Mouse (Mus musculus): ENCODE data around the gene Dst. TPM values are rescaled to one million over a fixed set of nuclear protein-coding genes. Genes with fewer than 3 reads are reported as not detected.

The Dst gene
- polyA plus RNA-seq, 1 experiment from 2014 or later, result 38.4 TPM

GRCm38 (mm10) chr1:34200791-34201190 is 292.8 kb downstream of the Dst start:
- Histone ChIP-seq H3K27me3 (no peaks in the 10 kb centered on the region), H3K9ac (replicated peaks) (no peak overlapping the region), H3K4me2 (replicated peaks) (no peak overlapping the region), H3K36me3 (peaks cover 78% of the 10 kb centered on the region), H3K9me3 (no peaks in the 10 kb centered on the region), H3K27ac (replicated peaks) (no peak overlapping the region), H3K4me1 (no peaks in the 10 kb centered on the region), H3K4me3 (no peak overlapping the region)
- WGBS, result 92% methylated on average over 18 of the region's 18 CpGs
- no peak for ATAC-seq (ENCODE audit: low FRiP score, low read depth)

GRCm38 (mm10) chr1:34201483-34201882 is 293.5 kb downstream of the Dst start:
- no peak overlapping the region for H3K4me3 ChIP-seq
- WGBS, result 51% methylated on average over 4 of the region's 4 CpGs
- no peaks in the 10 kb centered on the region for H3K9me3 ChIP-seq
- H3K9ac ChIP-seq (replicated peaks), result no peak overlapping the region
- peaks cover 78% of the 10 kb centered on the region for H3K36me3 ChIP-seq
- H3K4me2 ChIP-seq (replicated peaks), result no peak overlapping the region
- 0 out of 2 replicates have a peak, but pooled peaks cover 3% of the 10 kb centered on the region for H3K27me3 ChIP-seq
- no peaks in the 10 kb centered on the region for H3K4me1 ChIP-seq
- ATAC-seq (ENCODE audit: low FRiP score, low read depth), result no peak
- no peak overlapping the region for H3K27ac ChIP-seq (replicated peaks)

- Histone ChIP-seq H3K9me3 (no peaks in the 10 kb centered on the region), H3K36me3 (peaks cover 37% of the 10 kb centered on the region), H3K4me2 (replicated peaks) (no peak overlapping the region), H3K4me3 (no peak overlapping the region), H3K4me1 (peaks cover 5% of the 10 kb centered on the region; the same call in 1 of the 2 replicates), H3K9ac (replicated peaks) (no peak overlapping the region), H3K27ac (replicated peaks) (no peak overlapping the region), H3K27me3 (peaks cover 32% of the 10 kb centered on the region)
- ATAC-seq (ENCODE audit: low FRiP score, low read depth), result peak; percentile 69
- WGBS, result 20% methylated on average over 3 of the region's 3 CpGs
Observed at GRCm38 (mm10) chr1:34211704-34212103, 303.7 kb downstream of the Dst start.

GRCm38 (mm10) chr1:34216456-34216855 is 308.4 kb downstream of the Dst start:
- peaks cover 18% of the 10 kb centered on the region; the same call in 1 of the 2 replicates for H3K27me3 ChIP-seq
- H3K4me2 ChIP-seq (replicated peaks), result no peak overlapping the region
- no peak for ATAC-seq (ENCODE audit: low FRiP score, low read depth)
- H3K9me3 ChIP-seq, result no peaks in the 10 kb centered on the region
- peaks cover 5% of the 10 kb centered on the region; the same call in 1 of the 2 replicates for H3K4me1 ChIP-seq
- no peak overlapping the region for H3K4me3 ChIP-seq
- peaks cover 48% of the 10 kb centered on the region for H3K36me3 ChIP-seq
- no peak overlapping the region for H3K27ac ChIP-seq (replicated peaks)
- 35% methylated on average over 2 of the region's 2 CpGs for WGBS
- no peak overlapping the region for H3K9ac ChIP-seq (replicated peaks)

GRCm38 (mm10) chr1:34218323-34218722 is 310.3 kb downstream of the Dst start:
- peaks cover 44% of the 10 kb centered on the region for H3K36me3 ChIP-seq
- WGBS, result 40% methylated on average over 6 of the region's 6 CpGs
- H3K4me1 ChIP-seq, result 0 out of 2 replicates have a peak, but pooled peaks cover 2% of the 10 kb centered on the region
- peak; percentile 78 for ATAC-seq (ENCODE audit: low FRiP score, low read depth)
- H3K9me3 ChIP-seq, result no peaks in the 10 kb centered on the region
- no peak overlapping the region for H3K4me2 ChIP-seq (replicated peaks)
- H3K27ac ChIP-seq (replicated peaks), result no peak overlapping the region
- no peak overlapping the region for H3K4me3 ChIP-seq
- no peak overlapping the region for H3K9ac ChIP-seq (replicated peaks)
- peaks cover 12% of the 10 kb centered on the region; the same call in 1 of the 2 replicates for H3K27me3 ChIP-seq

GRCm38 (mm10) chr1:34218801-34219200 is 310.8 kb downstream of the Dst start:
- no peak overlapping the region for H3K4me3 ChIP-seq
- no peak overlapping the region for H3K9ac ChIP-seq (replicated peaks)
- H3K36me3 ChIP-seq, result peaks cover 44% of the 10 kb centered on the region
- H3K27ac ChIP-seq (replicated peaks), result no peak overlapping the region
- no peak for ATAC-seq (ENCODE audit: low FRiP score, low read depth)
- no peak overlapping the region for H3K4me2 ChIP-seq (replicated peaks)
- H3K4me1 ChIP-seq, result 0 out of 2 replicates have a peak, but pooled peaks cover 2% of the 10 kb centered on the region
- H3K9me3 ChIP-seq, result no peaks in the 10 kb centered on the region
- H3K27me3 ChIP-seq, result peaks cover 11% of the 10 kb centered on the region; the same call in 1 of the 2 replicates
- 87% methylated on average over 9 of the region's 9 CpGs for WGBS

- H3K4me3 ChIP-seq, result no peak overlapping the region
- H3K36me3 ChIP-seq, result peaks cover 42% of the 10 kb centered on the region
- H3K4me1 ChIP-seq, result 0 out of 2 replicates have a peak, but pooled peaks cover 2% of the 10 kb centered on the region
- H3K4me2 ChIP-seq (replicated peaks), result no peak overlapping the region
- H3K27ac ChIP-seq (replicated peaks), result no peak overlapping the region
- no peaks in the 10 kb centered on the region for H3K9me3 ChIP-seq
- H3K9ac ChIP-seq (replicated peaks), result no peak overlapping the region
- H3K27me3 ChIP-seq, result peaks cover under 1% of the 10 kb centered on the region; the same call in 1 of the 2 replicates
- 92% methylated on average over 11 of the region's 11 CpGs for WGBS
- no peak for ATAC-seq (ENCODE audit: low FRiP score, low read depth)
Observed at GRCm38 (mm10) chr1:34220094-34220601, 312.1 kb downstream of the Dst start.

GRCm38 (mm10) chr1:34223866-34224265 is 315.8 kb downstream of the Dst start:
- WGBS, result 89% methylated on average over 11 of the region's 11 CpGs
- ATAC-seq (ENCODE audit: low FRiP score, low read depth), result no peak
- H3K4me2 ChIP-seq (replicated peaks), result no peak overlapping the region
- H3K27me3 ChIP-seq, result no peaks in the 10 kb centered on the region
- no peaks in the 10 kb centered on the region for H3K4me1 ChIP-seq
- H3K27ac ChIP-seq (replicated peaks), result no peak overlapping the region
- H3K36me3 ChIP-seq, result peaks cover 65% of the 10 kb centered on the region
- no peaks in the 10 kb centered on the region for H3K9me3 ChIP-seq
- H3K9ac ChIP-seq (replicated peaks), result no peak overlapping the region
- no peak overlapping the region for H3K4me3 ChIP-seq

- no peaks in the 10 kb centered on the region for H3K4me1 ChIP-seq
- no peak overlapping the region for H3K4me3 ChIP-seq
- no peak overlapping the region for H3K4me2 ChIP-seq (replicated peaks)
- no peak overlapping the region for H3K9ac ChIP-seq (replicated peaks)
- no peak overlapping the region for H3K27ac ChIP-seq (replicated peaks)
- H3K36me3 ChIP-seq, result peaks cover 49% of the 10 kb centered on the region
- WGBS, result 91% methylated on average over 8 of the region's 8 CpGs
- no peaks in the 10 kb centered on the region for H3K27me3 ChIP-seq
- no peak for ATAC-seq (ENCODE audit: low FRiP score, low read depth)
- H3K9me3 ChIP-seq, result no peaks in the 10 kb centered on the region
Observed at GRCm38 (mm10) chr1:34227676-34228075, 319.7 kb downstream of the Dst start.

GRCm38 (mm10) chr1:34231041-34231440 is 323.0 kb downstream of the Dst start:
- H3K9me3 ChIP-seq, result no peaks in the 10 kb centered on the region
- peaks cover 8% of the 10 kb centered on the region for H3K4me1 ChIP-seq
- 86% methylated on average over 2 of the region's 2 CpGs for WGBS
- no peak for ATAC-seq (ENCODE audit: low FRiP score, low read depth)
- H3K9ac ChIP-seq (replicated peaks), result no peak overlapping the region
- H3K36me3 ChIP-seq, result peaks cover 23% of the 10 kb centered on the region
- H3K4me2 ChIP-seq (replicated peaks), result no peak overlapping the region
- H3K4me3 ChIP-seq, result no peak overlapping the region
- no peak overlapping the region for H3K27ac ChIP-seq (replicated peaks)
- 0 out of 2 replicates have a peak, but pooled peaks cover 5% of the 10 kb centered on the region for H3K27me3 ChIP-seq

GRCm38 (mm10) chr1:34236254-34236723 is 328.3 kb downstream of the Dst start:
- Histone ChIP-seq H3K9me3 (no peaks in the 10 kb centered on the region), H3K27me3 (peaks cover 13% of the 10 kb centered on the region; the same call in 1 of the 2 replicates), H3K4me3 (peak overlapping the region; percentile 43), H3K4me1 (peaks cover 42% of the 10 kb centered on the region), H3K9ac (replicated peaks) (peak overlapping the region; percentile 53), H3K4me2 (replicated peaks) (peak overlapping the region; percentile 72), H3K27ac (replicated peaks) (peak overlapping the region; percentile 35; the same call in 1 of the 2 replicates), H3K36me3 (no peaks in the 10 kb centered on the region)
- WGBS, result under 1% methylated on average over 28 of the region's 28 CpGs
- peak; percentile 91 for ATAC-seq (ENCODE audit: low FRiP score, low read depth)

- 19% methylated on average over 14 of the region's 14 CpGs for WGBS
- peak overlapping the region; percentile 43 for H3K4me3 ChIP-seq
- peaks cover 42% of the 10 kb centered on the region for H3K4me1 ChIP-seq
- H3K27ac ChIP-seq (replicated peaks), result no peak overlapping the region
- H3K9ac ChIP-seq (replicated peaks), result no peak overlapping the region; the same call in 1 of the 2 replicates
- no peaks in the 10 kb centered on the region for H3K9me3 ChIP-seq
- H3K36me3 ChIP-seq, result no peaks in the 10 kb centered on the region
- ATAC-seq (ENCODE audit: low FRiP score, low read depth), result no peak
- H3K4me2 ChIP-seq (replicated peaks), result peak overlapping the region; percentile 72
- H3K27me3 ChIP-seq, result peaks cover 13% of the 10 kb centered on the region; the same call in 1 of the 2 replicates
Observed at GRCm38 (mm10) chr1:34237211-34237610, 329.2 kb downstream of the Dst start.
